Mouse (Mus musculus) hindbrain, embryonic 15.5 days (tissue): ENCODE data around the gene Mxd4. TPM values are rescaled to one million over a fixed set of nuclear protein-coding genes. Genes with fewer than 3 reads are reported as not detected.

Experiments
- ATAC-seq: fragments of 200-750 bp; cut with Nextera tagmentation; 2 replicates; pipeline ENCODE4 v1.8.0; 2017; ENCODE audit warnings: low read depth, moderate number of reproducible peaks, moderate TSS enrichment; ENCODE audit not compliant: low FRiP score
- H3K27ac ChIP-seq: fragments of 300-500 bp; sonication (generic); replicated peaks from 2 replicates; pipeline ENCODE4 v1.5.1; 2015; ENCODE audit warnings: mild to moderate bottlenecking, inconsistent platforms
- H3K27me3 ChIP-seq: fragments of 300-500 bp; sonication (generic); 2 replicates; pipeline ENCODE4 v1.6.1; 2015; ENCODE audit warnings: control low read depth, inconsistent platforms
- H3K36me3 ChIP-seq: fragments of 300-500 bp; sonication (generic); 2 replicates; pipeline ENCODE4 v1.6.1; 2015; ENCODE audit warnings: control low read depth, inconsistent platforms
- H3K4me1 ChIP-seq: fragments of 300-500 bp; sonication (generic); replicated peaks from 2 replicates; pipeline ENCODE4 v1.6.1; 2015; ENCODE audit warnings: control low read depth, inconsistent platforms
- H3K4me2 ChIP-seq: fragments of 300-500 bp; sonication (generic); 2 replicates; pipeline ENCODE4 v1.6.1; 2015; ENCODE audit warnings: moderate library complexity, mild to moderate bottlenecking, inconsistent platforms
- H3K4me3 ChIP-seq: fragments of 300-500 bp; sonication (generic); 2 replicates; pipeline ENCODE4 v1.5.1; 2015; ENCODE audit warnings: mild to moderate bottlenecking, inconsistent platforms
- H3K9ac ChIP-seq: fragments of 300-500 bp; sonication (generic); 2 replicates; pipeline ENCODE4 v1.6.1; 2015; ENCODE audit warnings: inconsistent platforms
- H3K9me3 ChIP-seq: fragments of 300-500 bp; sonication (generic); 2 replicates; pipeline ENCODE4 v1.6.1; 2016; ENCODE audit warnings: control low read depth, inconsistent platforms
- WGBS: fragments of 180-500 bp; shearing (Covaris S2); methylation state at CpG from one replicate; pipeline ENCODE4 v1.1.7; 2015; 5-methylcytosine and 5-hydroxymethylcytosine counted together
- polyA plus RNA-seq: library from polyadenylated mRNA; unstranded; fragments of >200 nt; fragmentation: Nextera tagmentation; extraction: Ambion mirVana; gene quantifications from 2 replicates; pipeline ENCODE4 v1.2.1, GENCODE M21; 2015

Mxd4 gene
- polyA plus RNA-seq, 1 experiment from 2014 or later = 34.2 TPM

DNA sequence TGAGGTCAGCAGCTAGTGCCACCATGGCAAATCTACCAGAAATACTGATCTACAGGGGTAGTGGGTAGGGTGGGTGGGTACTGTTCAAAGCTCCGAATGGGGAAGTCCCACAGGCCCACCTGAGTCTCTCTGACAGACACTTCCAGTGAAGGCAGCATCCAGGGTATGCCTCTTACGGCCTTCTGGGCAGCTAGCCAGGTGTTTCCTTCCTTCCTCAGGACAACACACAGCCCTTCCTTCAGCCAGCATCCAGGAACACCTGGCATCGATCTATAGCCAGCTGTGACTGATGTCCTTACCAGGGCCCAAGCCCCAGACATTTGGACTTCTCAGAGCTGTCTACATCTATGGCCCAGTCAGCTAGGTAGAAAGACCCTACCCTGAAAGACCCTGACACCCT lies 5.0 kb downstream of the Mxd4 start:
- H3K27ac ChIP-seq = no peak overlapping the region
- peaks cover 43% of the 10 kb centered on the region for H3K4me1 ChIP-seq
- no peak overlapping the region for H3K4me3 ChIP-seq
- no peak overlapping the region for H3K9ac ChIP-seq
- no peak for ATAC-seq
- no peaks in the 10 kb centered on the region for H3K27me3 ChIP-seq
- H3K4me2 ChIP-seq = no peak overlapping the region
- H3K36me3 ChIP-seq = peaks cover 15% of the 10 kb centered on the region; the same call in 1 of the 2 replicates
- 74% methylated on average over 3 of the region's 3 CpGs for WGBS
- H3K9me3 ChIP-seq = no peaks in the 10 kb centered on the region

- H3K9ac ChIP-seq = no peak overlapping the region
- no peaks in the 10 kb centered on the region for H3K27me3 ChIP-seq
- H3K9me3 ChIP-seq = no peaks in the 10 kb centered on the region
- peaks cover 3% of the 10 kb centered on the region for H3K4me1 ChIP-seq
- no peak overlapping the region for H3K4me2 ChIP-seq
- H3K4me3 ChIP-seq = no peak overlapping the region
- no peak overlapping the region for H3K27ac ChIP-seq
- no peak for ATAC-seq
- 97% methylated on average over 4 of the region's 4 CpGs for WGBS
- H3K36me3 ChIP-seq = peaks cover 54% of the 10 kb centered on the region
Measured at GRCm38 (mm10) chr5:34177821-34178220, 9.7 kb downstream of the Mxd4 start.

DNA sequence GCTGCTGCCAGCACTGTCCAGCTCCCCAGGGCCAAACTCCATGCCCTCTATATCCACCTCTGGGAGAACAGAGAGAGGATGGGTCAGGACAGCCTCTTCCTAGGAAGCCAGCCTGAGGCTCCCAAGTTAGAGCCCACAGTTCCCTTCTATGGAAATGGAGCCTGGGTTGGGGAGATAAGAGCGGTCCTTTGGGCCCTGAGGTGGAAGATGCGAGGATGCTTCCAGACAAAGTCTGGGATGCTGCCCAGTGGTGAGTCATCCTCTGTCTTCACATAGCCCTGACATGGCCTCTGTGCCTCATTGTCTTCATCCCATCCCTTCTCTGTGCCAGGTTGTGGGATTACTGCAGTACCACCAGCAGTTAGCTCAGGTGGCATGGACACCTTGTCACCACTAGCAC lies 10.4 kb downstream of the Mxd4 start:
- H3K27ac ChIP-seq = no peak overlapping the region
- H3K27me3 ChIP-seq = no peaks in the 10 kb centered on the region
- H3K36me3 ChIP-seq = peaks cover 54% of the 10 kb centered on the region
- WGBS = 93% methylated on average over 2 of the region's 2 CpGs
- no peak for ATAC-seq
- no peaks in the 10 kb centered on the region for H3K9me3 ChIP-seq
- H3K4me3 ChIP-seq = no peak overlapping the region
- H3K4me1 ChIP-seq = no peaks in the 10 kb centered on the region
- H3K4me2 ChIP-seq = no peak overlapping the region
- no peak overlapping the region for H3K9ac ChIP-seq

GRCm38 (mm10) chr5:34176691-34177090 lies 10.8 kb downstream of the Mxd4 start:
- H3K9ac ChIP-seq = no peak overlapping the region
- H3K36me3 ChIP-seq = peaks cover 54% of the 10 kb centered on the region

DNA sequence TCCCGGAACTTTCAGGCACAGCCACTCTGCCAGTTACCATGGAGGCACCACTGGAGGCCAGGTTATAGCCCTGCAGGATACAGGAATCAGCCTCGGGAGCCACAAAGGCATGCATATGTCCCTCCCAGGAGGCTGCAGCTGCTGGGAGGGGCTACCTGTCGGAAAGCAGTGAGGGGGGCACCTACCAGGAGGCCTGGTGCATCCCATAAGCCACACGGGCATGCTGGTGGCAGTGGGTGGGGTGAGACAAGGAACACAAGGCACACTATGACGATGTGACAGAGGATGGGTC lies 12.2 kb downstream of the Mxd4 start:
- no peak overlapping the region for H3K4me3 ChIP-seq
- H3K4me1 ChIP-seq = peaks cover 1% of the 10 kb centered on the region; the same call in 1 of the 2 replicates
- no peaks in the 10 kb centered on the region for H3K27me3 ChIP-seq
- WGBS = 19% methylated on average over 5 of the region's 5 CpGs
- no peak for ATAC-seq
- H3K4me2 ChIP-seq = no peak overlapping the region
- H3K36me3 ChIP-seq = peaks cover 48% of the 10 kb centered on the region
- H3K27ac ChIP-seq = no peak overlapping the region
- no peak overlapping the region for H3K9ac ChIP-seq
- no peaks in the 10 kb centered on the region for H3K9me3 ChIP-seq

More at GRCm38 (mm10) chr5:34176691-34177090, 10.8 kb downstream of the Mxd4 start:
- no peak overlapping the region for H3K27ac ChIP-seq
- no peaks in the 10 kb centered on the region for H3K9me3 ChIP-seq
- no peaks in the 10 kb centered on the region for H3K27me3 ChIP-seq
- no peak overlapping the region for H3K4me3 ChIP-seq
- no peak overlapping the region for H3K4me2 ChIP-seq
- no peaks in the 10 kb centered on the region for H3K4me1 ChIP-seq
- ATAC-seq = no peak
- 61% methylated on average over 10 of the region's 10 CpGs for whole genome bisulfite sequencing

DNA sequence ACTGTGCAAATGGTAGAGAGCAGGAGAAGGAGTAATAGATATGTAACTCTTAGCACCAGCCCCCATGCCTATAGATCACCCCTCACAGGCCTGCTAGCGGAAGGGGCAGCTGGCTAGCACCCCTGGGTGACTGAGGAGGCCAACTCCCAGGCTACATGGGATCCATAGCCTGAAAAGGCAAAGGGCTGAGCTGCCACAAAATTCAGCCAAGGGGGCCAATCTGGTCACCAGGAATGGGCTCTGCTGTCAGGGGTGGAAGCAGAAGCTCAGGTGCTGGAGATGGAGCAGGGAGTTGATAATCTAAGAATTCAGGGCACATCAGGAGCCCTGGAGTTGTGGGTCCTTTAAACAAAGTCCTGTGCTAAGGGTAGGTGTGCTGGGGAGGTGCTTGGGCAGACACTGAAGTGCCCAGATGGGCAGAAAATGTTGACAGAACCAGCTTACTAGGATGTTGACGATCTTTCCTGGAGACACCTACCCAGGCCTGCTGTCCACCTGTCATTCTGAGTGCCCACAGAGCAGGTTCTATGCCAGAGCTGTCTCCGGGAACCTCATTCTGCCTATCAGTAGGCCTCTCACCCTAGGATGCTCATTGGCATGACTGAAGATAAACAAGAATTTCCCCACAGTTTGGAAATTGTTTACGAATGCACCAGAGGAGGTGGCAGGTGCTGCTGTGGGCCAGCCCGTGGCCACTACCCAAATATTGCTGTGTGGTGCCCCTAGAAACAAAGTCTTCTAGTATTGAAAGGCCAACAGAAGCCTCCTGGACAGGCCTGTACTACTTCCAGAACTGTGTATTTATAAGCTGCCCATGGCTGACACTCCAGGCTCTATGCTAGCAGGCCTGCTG lies 12.7 kb downstream of the Mxd4 start:
- H3K27me3 ChIP-seq = no peaks in the 10 kb centered on the region
- no peak overlapping the region for H3K27ac ChIP-seq
- H3K9ac ChIP-seq = no peak overlapping the region
- H3K4me1 ChIP-seq = peaks cover 6% of the 10 kb centered on the region; the same call in 1 of the 2 replicates
- H3K4me3 ChIP-seq = no peak overlapping the region
- no peak for ATAC-seq
- H3K36me3 ChIP-seq = peaks cover 48% of the 10 kb centered on the region
- WGBS = 67% methylated on average over 5 of the region's 5 CpGs
- no peak overlapping the region for H3K4me2 ChIP-seq
- no peaks in the 10 kb centered on the region for H3K9me3 ChIP-seq

GRCm38 (mm10) chr5:34174021-34174420 lies 13.5 kb downstream of the Mxd4 start:
- H3K4me2 ChIP-seq = no peak overlapping the region
- no peak for ATAC-seq
- 91% methylated on average over 2 of the region's 2 CpGs for WGBS
- no peaks in the 10 kb centered on the region for H3K27me3 ChIP-seq
- no peak overlapping the region for H3K27ac ChIP-seq
- H3K4me1 ChIP-seq = peaks cover 6% of the 10 kb centered on the region; the same call in 1 of the 2 replicates
- no peaks in the 10 kb centered on the region for H3K9me3 ChIP-seq
- H3K36me3 ChIP-seq = peaks cover 48% of the 10 kb centered on the region
- no peak overlapping the region for H3K9ac ChIP-seq
- H3K4me3 ChIP-seq = no peak overlapping the region

DNA sequence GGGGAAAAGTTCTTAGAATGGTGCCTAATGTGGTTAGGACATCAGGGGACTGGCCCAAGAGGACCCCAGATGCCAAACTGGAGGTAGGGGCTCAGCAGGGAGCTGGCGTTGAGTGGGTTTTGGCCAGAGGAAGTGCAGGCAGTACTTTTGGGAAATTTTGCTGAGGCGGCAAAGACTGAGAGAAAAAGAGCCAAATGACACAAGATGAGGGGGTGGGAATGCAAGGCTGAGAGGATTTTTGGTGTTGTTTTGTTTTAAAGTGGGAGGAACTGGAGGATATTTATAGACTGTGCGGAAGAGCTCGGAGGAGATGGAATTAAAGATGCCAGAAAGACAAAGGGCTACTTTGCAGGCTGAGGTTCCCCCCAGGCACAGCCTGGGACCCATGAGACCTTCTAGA lies 16.8 kb downstream of the Mxd4 start:
- Histone ChIP-seq H3K4me1 (peaks cover 19% of the 10 kb centered on the region), H3K9me3 (no peaks in the 10 kb centered on the region), H3K4me3 (no peak overlapping the region), H3K27ac (peak overlapping the region; percentile 65), H3K9ac (no peak overlapping the region), H3K36me3 (peaks cover 24% of the 10 kb centered on the region), H3K27me3 (no peaks in the 10 kb centered on the region), H3K4me2 (no peak overlapping the region)
- no peak for ATAC-seq
- WGBS = 74% methylated on average over 4 of the region's 4 CpGs

DNA sequence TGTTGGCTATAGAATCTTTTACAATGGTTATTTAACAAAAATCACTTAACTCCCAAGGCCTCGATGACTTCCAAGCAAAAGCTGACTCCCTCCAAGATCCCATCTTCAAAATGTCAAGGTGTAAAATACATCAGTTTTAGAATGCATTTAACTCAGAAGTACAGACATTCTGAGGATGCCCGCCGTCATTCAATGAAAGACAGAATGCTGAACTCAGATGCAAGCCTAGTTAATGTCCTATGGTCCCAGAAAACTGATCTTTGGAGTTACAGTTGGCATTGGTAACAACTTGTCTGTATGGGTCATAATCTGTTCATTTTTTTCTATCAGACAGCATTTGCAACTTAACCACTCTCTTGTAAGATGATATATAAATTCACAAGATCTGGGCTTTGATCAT lies 17.6 kb downstream of the Mxd4 start:
- H3K27me3 ChIP-seq = no peaks in the 10 kb centered on the region
- H3K36me3 ChIP-seq = peaks cover 18% of the 10 kb centered on the region
- H3K4me3 ChIP-seq = peak overlapping the region; percentile 59
- H3K4me1 ChIP-seq = peaks cover 19% of the 10 kb centered on the region
- no peak overlapping the region; the same call in 1 of the 2 replicates for H3K9ac ChIP-seq
- WGBS = 88% methylated on average over 3 of the region's 3 CpGs
- no peaks in the 10 kb centered on the region for H3K9me3 ChIP-seq
- no peak for ATAC-seq
- peak overlapping the region; percentile 64 for H3K4me2 ChIP-seq
- H3K27ac ChIP-seq = peak overlapping the region; percentile 86

DNA sequence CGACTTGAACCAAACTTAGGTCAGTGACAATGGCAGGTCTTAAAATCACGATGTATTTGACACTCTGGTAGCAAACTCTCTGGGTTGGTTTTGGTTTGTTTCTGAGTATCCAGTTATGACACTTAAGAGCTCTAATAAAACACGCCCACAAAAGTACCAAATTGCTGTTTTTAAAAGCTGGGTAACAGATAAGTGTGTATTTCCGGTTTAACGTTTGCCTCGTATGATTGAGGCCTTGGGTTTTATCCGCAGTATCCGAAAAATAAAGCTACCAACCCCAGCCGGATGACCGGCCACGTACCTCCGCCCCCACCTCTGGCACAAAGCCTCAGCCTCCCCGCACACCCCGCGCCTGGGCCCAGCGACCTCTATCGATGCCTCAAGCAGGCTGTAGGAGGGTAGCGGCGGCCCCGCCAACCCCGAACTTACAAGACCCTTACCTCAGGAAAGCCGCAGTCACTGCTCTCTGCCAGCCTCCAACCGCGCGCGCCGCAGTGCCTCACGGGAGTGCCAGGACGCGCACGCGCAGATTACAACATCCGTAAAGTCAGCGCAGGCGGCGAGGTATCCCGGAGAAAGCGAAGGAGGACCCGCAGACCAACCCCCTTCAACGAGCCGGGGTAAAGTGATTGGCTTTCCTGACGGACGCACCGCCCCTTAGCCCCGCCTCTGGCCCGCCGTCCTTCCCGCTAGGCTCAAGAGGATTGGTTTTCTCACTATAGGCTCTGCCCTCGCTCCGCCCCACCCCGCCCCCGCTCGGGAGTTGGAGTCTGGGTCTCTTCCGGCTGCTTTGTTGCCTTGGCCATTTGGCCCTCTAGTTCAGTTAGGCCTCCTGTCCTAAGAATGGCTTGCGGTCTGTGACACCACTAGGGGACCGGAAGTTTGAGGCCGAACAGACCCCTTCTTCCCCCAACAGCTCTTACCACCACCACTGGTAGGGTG lies 18.3 kb downstream of the Mxd4 start, which contains the start of the genes Poln and Haus3:
Poln (minus strand) TSS at position 499 of the 942 bp plus-strand sequence.
Haus3 (minus strand) TSS at position 578 of the 942 bp plus-strand sequence.
- Histone ChIP-seq H3K36me3 (peaks cover 11% of the 10 kb centered on the region; the same call in 1 of the 2 replicates), H3K4me2 (peak within 1 kb of the TSS; percentile 64), H3K9ac (peak within 1 kb of the TSS; percentile 63), H3K4me1 (peaks cover 19% of the 10 kb centered on the region), H3K27me3 (no peaks in the 10 kb centered on the region), H3K27ac (peak within 1 kb of the TSS; percentile 86), H3K9me3 (no peaks in the 10 kb centered on the region), H3K4me3 (peak within 1 kb of the TSS; percentile 59)
- peak; percentile 100 for ATAC-seq
- WGBS = under 1% methylated on average over 57 of the region's 57 CpGs

GRCm38 (mm10) chr5:34167857-34168256 lies 19.7 kb downstream of the Mxd4 start:
- 81% methylated on average over 4 of the region's 4 CpGs for WGBS

More at GRCm38 (mm10) chr5:34167857-34168256, 19.7 kb downstream of the Mxd4 start:
- Histone ChIP-seq H3K9me3 (no peaks in the 10 kb centered on the region), H3K9ac (0 out of 2 replicates have a peak overlapping the region, but pooled peaks have one; percentile 10), H3K27ac (no peak overlapping the region), H3K4me2 (0 out of 2 replicates have a peak overlapping the region, but pooled peaks have one; percentile 9), H3K4me1 (peaks cover 19% of the 10 kb centered on the region), H3K4me3 (no peak overlapping the region), H3K27me3 (no peaks in the 10 kb centered on the region), H3K36me3 (0 out of 2 replicates have a peak, but pooled peaks cover 3% of the 10 kb centered on the region)
- no peak for ATAC-seq
